Mouse (Mus musculus): ENCODE results near the gene Itpkb. TPM values are rescaled to one million over a fixed set of nuclear protein-coding genes. Genes with fewer than 3 reads are reported as not detected.

Gene Itpkb
- total RNA-seq (2023): 100 to 1,000 TPM; 122 to 125 TPM

GRCm38 (mm10) chr1:180330145-180330706 lies at the start of gene Itpkb:
TSS of gene Itpkb (plus strand) at chr1:180330485.

Other genes with a start within 250 kb of the Itpkb start
- 100 to 1,000 TPM; 115 to 119 TPM for gene Coq8a, start 130.9 kb upstream of the Itpkb start, total RNA-seq (2023)
- 10 to 100 TPM; 87.7 to 94.7 TPM for gene Psen2, start 67.0 kb upstream of the Itpkb start, total RNA-seq (2023)
- gene Stum, start 153.0 kb downstream of the Itpkb start, total RNA-seq (2023): 1 to 10 TPM; 2.2 to 5.0 TPM
- 100 to 1,000 TPM; 284 to 292 TPM for gene Parp1, start 238.4 kb downstream of the Itpkb start, total RNA-seq (2023)